8 mouse cellular contexts compared by ENCODE assay signal in the genomic region with DNA sequence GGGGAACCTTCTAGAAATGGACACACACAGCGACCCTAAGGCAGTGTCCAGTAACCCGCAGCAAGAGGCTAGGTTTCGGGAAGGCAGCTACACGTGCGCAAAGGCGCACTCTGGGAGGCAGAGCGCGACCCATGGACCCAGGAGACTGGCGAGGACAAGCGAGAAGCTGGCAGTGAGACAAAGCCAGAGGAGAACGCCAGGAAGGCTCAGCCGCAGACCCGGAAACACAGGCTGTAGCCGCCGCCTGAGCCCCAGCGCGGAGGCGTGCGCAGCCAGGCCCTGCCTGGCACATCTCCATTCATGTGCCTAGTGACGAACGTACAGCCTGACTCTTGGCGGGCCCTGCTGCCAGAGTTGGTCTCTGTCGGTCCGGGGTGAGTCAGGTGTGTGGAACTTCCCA. TPM values are rescaled to one million over a fixed set of nuclear protein-coding genes. Genes with fewer than 3 reads are reported as not detected.
A peak's percentile ranks its signal among the peaks of the same experiment; 100 is the strongest.
DNase-seq lines count a peak whose midpoint lies in the region; ATAC-seq and TF ChIP-seq lines count a peak whose summit lies in the region.

No protein-coding gene starts in this region.

- peaks cover 18% of the 10 kb centered on the region; the same call in 1 of the 2 replicates for H3K27me3 ChIP-seq in hindbrain, postnatal 0 days (ENCODE audit: insufficient read depth, low read length)
- H3K27me3 ChIP-seq in liver, embryonic 13.5 days = peaks cover 100% of the 10 kb centered on the region

- no peak for TF ChIP-seq CTCF in hindbrain, postnatal 0 days (IDR thresholded peaks at IDR 0.05; ENCODE audit: low read depth)

- peak overlapping the region; percentile 55; the same call in 1 of the 2 replicates for H3K4me3 ChIP-seq in hindbrain, postnatal 0 days (ENCODE audit: low read length)
- no peak overlapping the region for H3K4me3 ChIP-seq in liver, embryonic 13.5 days (replicated peaks)

- H3K9me3 ChIP-seq in hindbrain, postnatal 0 days (ENCODE audit: low read length) = no peaks in the 10 kb centered on the region
- no peaks in the 10 kb centered on the region for H3K9me3 ChIP-seq in liver, embryonic 13.5 days (replicated peaks)

- DNase-seq in left cerebral cortex, postnatal 36 days (ENCODE audit: low spot score in 2 of 2) = peak; percentile 39 to 45
- no peak for DNase-seq in left cerebral cortex, adult 11 months (ENCODE audit: low spot score)
- DNase-seq in adrenal gland, postnatal 10 days = peak; percentile 84
- DNase-seq in gastrocnemius, postnatal 14 days = peak; percentile 58
- DNase-seq in hindbrain, postnatal 0 days (ENCODE audit: low spot score) = peak; percentile 66
- no peak for DNase-seq in liver, embryonic 13.5 days
- DNase-seq in neural tube, embryonic 10.5 days (ENCODE audit: extremely low spot score, low spot score) = peak; percentile 45
- no peak for DNase-seq in right cerebral cortex, postnatal 25 days

- intact Hi-C loops in left cerebral cortex, postnatal 36 days (cut with DNase I) = no loop called here
- intact Hi-C loops in gastrocnemius, postnatal 14 days (cut with DNase I; ENCODE audit: low total_unique reads) = no loop called here

- WGBS in hindbrain, postnatal 0 days = 10% methylated on average over 24 of the region's 24 CpGs
- 4% methylated on average over 24 of the region's 24 CpGs for WGBS in liver, embryonic 13.5 days (ENCODE audit: insufficient replicate concordance)

- peak overlapping the region; percentile 68 for H3K4me2 ChIP-seq in hindbrain, postnatal 0 days (ENCODE audit: low read depth, low read length)
- H3K4me2 ChIP-seq in liver, embryonic 13.5 days = peak overlapping the region; percentile 57

- peak; percentile 24; the same call in 1 of the 2 replicates for ATAC-seq in hindbrain, postnatal 0 days
- no peak for ATAC-seq in liver, embryonic 13.5 days (ENCODE audit: low read depth)

- peaks cover 9% of the 10 kb centered on the region for H3K4me1 ChIP-seq in hindbrain, postnatal 0 days (ENCODE audit: insufficient read depth, low read length)
- H3K4me1 ChIP-seq in liver, embryonic 13.5 days (replicated peaks) = peaks cover 14% of the 10 kb centered on the region; the same call in 1 of the 2 replicates

- no peak overlapping the region for H3K27ac ChIP-seq in hindbrain, postnatal 0 days
- no peak overlapping the region for H3K27ac ChIP-seq in liver, embryonic 13.5 days

- no peak overlapping the region for H3K9ac ChIP-seq in hindbrain, postnatal 0 days (replicated peaks; ENCODE audit: low read length)
- no peak overlapping the region for H3K9ac ChIP-seq in liver, embryonic 13.5 days

- no peaks in the 10 kb centered on the region for H3K36me3 ChIP-seq in hindbrain, postnatal 0 days (ENCODE audit: insufficient read depth, low read length)
- H3K36me3 ChIP-seq in liver, embryonic 13.5 days = no peaks in the 10 kb centered on the region

RNA-seq across cellular contexts. Expression of a gene that starts 30.9 kb away (rescaled TPM):
- total RNA-seq in left cerebral cortex, postnatal 36 days (2021) = 10 to 100 TPM; 24.9 to 32.1 TPM
- total RNA-seq in adrenal gland, postnatal 10 days (2021) = 10 to 100 TPM; 21.1 to 23.3 TPM
- 10 to 100 TPM; 14.7 to 20.1 TPM for total RNA-seq in gastrocnemius, postnatal 14 days (2021)
- total RNA-seq in hindbrain, postnatal 0 days (2014; rRNA removed) = 22.6 and 27.3 TPM in 2 replicates
- 8.8 and 10.3 TPM in 2 replicates for polyA plus RNA-seq in hindbrain, postnatal 0 days (2015; fragmentation: Nextera tagmentation; extraction: Ambion mirVana)
- 3.8 and 4.2 TPM in 2 replicates for polyA plus RNA-seq in liver, embryonic 13.5 days (2015; fragmentation: Nextera tagmentation; extraction: Ambion mirVana)

Comparison
In these comparisons a context has a peak if more than half of its experiments do, and no peak if none do; other contexts are left out.
1. DNase-seq: peak in left cerebral cortex, postnatal 36 days (2 of 2), adrenal gland, postnatal 10 days (single experiment), gastrocnemius, postnatal 14 days (single experiment), hindbrain, postnatal 0 days (single experiment) and neural tube, embryonic 10.5 days (single experiment); none in left cerebral cortex, adult 11 months (single experiment), liver, embryonic 13.5 days (single experiment) and right cerebral cortex, postnatal 25 days (single experiment).